Mouse (Mus musculus): ENCODE measurements around the gene Mydgf.

- TF ChIP-seq CTCF (IDR thresholded peaks at IDR 0.05; ENCODE audit: extremely low read depth, insufficient read depth, insufficient read length, insufficient replicate concordance) (no peak), POLR2A (IDR thresholded peaks at IDR 0.05; ENCODE audit: low read depth, low read length) (no peak)
These were observed 13.1 kb downstream of the Mydgf start for GRCm38 (mm10) chr17:56170636-56171035.
